In the genomic region with DNA sequence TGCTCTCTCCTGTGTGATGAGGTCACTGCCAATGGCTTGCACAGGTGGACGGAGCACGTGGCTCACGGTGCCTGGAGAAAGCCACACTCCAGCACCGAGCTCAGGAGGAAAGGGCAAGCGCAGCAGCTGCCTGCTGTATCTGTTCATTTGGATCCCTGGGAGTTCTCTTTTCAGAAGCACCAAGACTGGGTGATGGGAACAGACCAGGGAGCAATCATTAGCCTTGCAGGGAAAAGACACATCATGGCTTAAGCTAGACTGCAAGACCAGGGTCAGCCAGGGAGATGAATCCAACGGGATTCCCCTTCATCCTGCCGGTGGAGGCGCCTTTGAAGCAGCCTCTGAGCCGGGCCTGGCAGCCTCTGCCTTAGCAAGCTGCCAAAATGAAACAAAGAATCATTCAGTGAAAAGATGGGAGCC, we compare ENCODE assay signal across 8 mouse cellular contexts. TPM values are rescaled to one million over a fixed set of nuclear protein-coding genes. Genes with fewer than 3 reads are reported as not detected.
A peak's percentile ranks its signal among the peaks of the same experiment; 100 is the strongest.
DNase-seq lines count a peak whose midpoint lies in the region; ATAC-seq lines count a peak whose summit lies in the region.

No protein-coding gene starts in this region.

- intact Hi-C loops in left cerebral cortex, postnatal 25 days (cut with DNase I) = no loop called here

- peak; percentile 46 to 62 for DNase-seq in kidney, postnatal 4 days
- no peak for DNase-seq in kidney, adult 8-10 months
- DNase-seq in cerebellum, adult 9-10 months = peak; percentile 62
- DNase-seq in left cerebral cortex, postnatal 25 days (ENCODE audit: low spot score in 2 of 2) = peak; percentile 28 to 63
- peak; percentile 82 to 87 for DNase-seq in right cerebral cortex, postnatal 10 days (ENCODE audit: low spot score in 2 of 2)
- no peak for DNase-seq in ovary, adult 18-20 months (ENCODE audit: low spot score)

- ATAC-seq in frontal cortex, adult (ENCODE audit: low TSS enrichment) = peak; percentile 75
- no peak for ATAC-seq in CD4-positive, CD25-positive, alpha-beta regulatory T cell, adult 4 months

RNA-seq across cellular contexts. Expression of a gene that starts 7.3 kb away (rescaled TPM):
- total RNA-seq in left cerebral cortex, postnatal 25 days (2021) = 1 to 10 TPM; 1.1 to 1.6 TPM
- polyA plus RNA-seq in CD4-positive, CD25-positive, alpha-beta regulatory T cell, adult 4 months (2017; shearing (Covaris generic)) = not detected

RNA-seq across cellular contexts. Expression of a gene that starts 23.5 kb away (rescaled TPM):
- not detected for total RNA-seq in left cerebral cortex, postnatal 25 days (2021)
- not detected for polyA plus RNA-seq in CD4-positive, CD25-positive, alpha-beta regulatory T cell, adult 4 months (2017; shearing (Covaris generic))

Comparison
In these comparisons a context has a peak if more than half of its experiments do, and no peak if none do; other contexts are left out.
1. DNase-seq: peak in kidney, postnatal 4 days (2 of 2), cerebellum, adult 9-10 months (single experiment), left cerebral cortex, postnatal 25 days (2 of 2) and right cerebral cortex, postnatal 10 days (2 of 2); none in kidney, adult 8-10 months (0 of 2) and ovary, adult 18-20 months (single experiment).